Mouse (Mus musculus): ENCODE data around the gene Maf. TPM values are rescaled to one million over a fixed set of nuclear protein-coding genes. Genes with fewer than 3 reads are reported as not detected.

The Maf gene
- polyA plus RNA-seq, 1 experiment = 3.7 TPM

GRCm38 (mm10) chr8:115703056-115703455 is 4.5 kb downstream of the Maf start:
- no peaks in the 10 kb centered on the region for H3K27me3 ChIP-seq (ENCODE audit: control insufficient read depth, insufficient read depth, insufficient read length)
- H3K36me3 ChIP-seq (ENCODE audit: control insufficient read depth, insufficient read depth) = no peaks in the 10 kb centered on the region
- no peak overlapping the region for H3ac ChIP-seq (ENCODE audit: control insufficient read depth, insufficient read length)
- H3K4me2 ChIP-seq (ENCODE audit: low read depth) = no peak overlapping the region
- H3K79me2 ChIP-seq (ENCODE audit: control insufficient read depth, insufficient read depth) = no peaks in the 10 kb centered on the region
- H3K4me3 ChIP-seq = no peak overlapping the region
- TF ChIP-seq POLR2A (IDR thresholded peaks at IDR 0.05; ENCODE audit: insufficient read length, low read depth) (no peak), TCF12 (IDR thresholded peaks at IDR 0.05; ENCODE audit: insufficient read depth, poor library complexity, severe bottlenecking) (no peak)

- Histone ChIP-seq H3K36me3 (ENCODE audit: control insufficient read depth, insufficient read depth) (no peaks in the 10 kb centered on the region), H3K79me2 (ENCODE audit: control insufficient read depth, insufficient read depth) (no peaks in the 10 kb centered on the region), H3ac (ENCODE audit: control insufficient read depth, insufficient read length) (no peak overlapping the region), H3K27me3 (ENCODE audit: control insufficient read depth, insufficient read depth, insufficient read length) (no peaks in the 10 kb centered on the region), H3K4me3 (no peak overlapping the region), H3K4me2 (ENCODE audit: low read depth) (no peak overlapping the region)
- no peak for TF ChIP-seq SRF (IDR thresholded peaks at IDR 0.05; ENCODE audit: control insufficient read depth, insufficient read length, low read depth)
- TF ChIP-seq MAX (IDR thresholded peaks at IDR 0.05; ENCODE audit: low read depth) = no peak
- no peak for TF ChIP-seq MYOD1 (IDR thresholded peaks at IDR 0.05; ENCODE audit: control insufficient read depth in 1 of 3, insufficient read length in 2 of 3, low read depth in 2 of 3)
- no peak for TF ChIP-seq MYOG (IDR thresholded peaks at IDR 0.05; ENCODE audit: control insufficient read depth in 1 of 3, insufficient read depth in 1 of 3, insufficient read length in 2 of 3, low read depth in 2 of 3)
- no peak for TF ChIP-seq TCF12 (IDR thresholded peaks at IDR 0.05; ENCODE audit: insufficient read depth, poor library complexity, severe bottlenecking)
Measured at GRCm38 (mm10) chr8:115701001-115701400, 6.6 kb downstream of the Maf start.

- no peak overlapping the region for H3ac ChIP-seq (ENCODE audit: control insufficient read depth, insufficient read length)
- no peaks in the 10 kb centered on the region for H3K36me3 ChIP-seq (ENCODE audit: control insufficient read depth, insufficient read depth)
- H3K27me3 ChIP-seq (ENCODE audit: control insufficient read depth, insufficient read depth, insufficient read length) = no peaks in the 10 kb centered on the region
- H3K79me2 ChIP-seq (ENCODE audit: control insufficient read depth, insufficient read depth) = no peaks in the 10 kb centered on the region
- no peak overlapping the region for H3K4me3 ChIP-seq
- TF ChIP-seq TCF12 (IDR thresholded peaks at IDR 0.05; ENCODE audit: insufficient read depth, poor library complexity, severe bottlenecking) (no peak), E2F4 (IDR thresholded peaks at IDR 0.05; ENCODE audit: insufficient read depth) (no peak), POLR2AphosphoS2 (IDR thresholded peaks at IDR 0.05; ENCODE audit: insufficient read length, low read depth) (no peak), POLR2A (IDR thresholded peaks at IDR 0.05; ENCODE audit: insufficient read length, low read depth) (no peak), MAX (IDR thresholded peaks at IDR 0.05; ENCODE audit: low read depth) (no peak), REST (IDR thresholded peaks at IDR 0.05; ENCODE audit: insufficient read depth, insufficient read length) (no peak), TCF3 (IDR thresholded peaks at IDR 0.05; ENCODE audit: insufficient read length, low read depth) (no peak), CEBPB (IDR thresholded peaks at IDR 0.05; ENCODE audit: insufficient read depth, poor library complexity, severe bottlenecking) (no peak), MYOG (IDR thresholded peaks at IDR 0.05; ENCODE audit: control insufficient read depth in 1 of 3, insufficient read depth in 1 of 3, insufficient read length in 2 of 3, low read depth in 2 of 3) (no peak), USF1 (IDR thresholded peaks at IDR 0.05; ENCODE audit: low read depth) (no peak), SRF (IDR thresholded peaks at IDR 0.05; ENCODE audit: control insufficient read depth, insufficient read length, low read depth) (no peak), MYOD1 (IDR thresholded peaks at IDR 0.05; ENCODE audit: control insufficient read depth in 1 of 3, insufficient read length in 2 of 3, low read depth in 2 of 3) (no peak)
- no peak overlapping the region for H3K4me2 ChIP-seq (ENCODE audit: low read depth)
Measured at GRCm38 (mm10) chr8:115699151-115699550, 8.4 kb downstream of the Maf start.

- H3ac ChIP-seq (ENCODE audit: control insufficient read depth, insufficient read length) = no peak overlapping the region
- no peak overlapping the region for H3K4me2 ChIP-seq (ENCODE audit: low read depth)
- no peak overlapping the region for H3K4me3 ChIP-seq
- no peaks in the 10 kb centered on the region for H3K36me3 ChIP-seq (ENCODE audit: control insufficient read depth, insufficient read depth)
- H3K27me3 ChIP-seq (ENCODE audit: control insufficient read depth, insufficient read depth, insufficient read length) = no peaks in the 10 kb centered on the region
- H3K79me2 ChIP-seq (ENCODE audit: control insufficient read depth, insufficient read depth) = no peaks in the 10 kb centered on the region
- no peak for TF ChIP-seq TCF12 (IDR thresholded peaks at IDR 0.05; ENCODE audit: insufficient read depth, poor library complexity, severe bottlenecking)
- no peak for TF ChIP-seq MYOG (IDR thresholded peaks at IDR 0.05; ENCODE audit: control insufficient read depth in 1 of 3, insufficient read depth in 1 of 3, insufficient read length in 2 of 3, low read depth in 2 of 3)
- TF ChIP-seq E2F4 (IDR thresholded peaks at IDR 0.05; ENCODE audit: insufficient read depth) = no peak
- TF ChIP-seq SRF (IDR thresholded peaks at IDR 0.05; ENCODE audit: control insufficient read depth, insufficient read length, low read depth) = no peak
- TF ChIP-seq CEBPB (IDR thresholded peaks at IDR 0.05; ENCODE audit: insufficient read depth, poor library complexity, severe bottlenecking) = no peak
- no peak for TF ChIP-seq REST (IDR thresholded peaks at IDR 0.05; ENCODE audit: insufficient read depth, insufficient read length)
- no peak for TF ChIP-seq MYOD1 (IDR thresholded peaks at IDR 0.05; ENCODE audit: control insufficient read depth in 1 of 3, insufficient read length in 2 of 3, low read depth in 2 of 3)
- no peak for TF ChIP-seq MAX (IDR thresholded peaks at IDR 0.05; ENCODE audit: low read depth)
- TF ChIP-seq POLR2A (IDR thresholded peaks at IDR 0.05; ENCODE audit: insufficient read length, low read depth) = no peak
- TF ChIP-seq POLR2AphosphoS2 (IDR thresholded peaks at IDR 0.05; ENCODE audit: insufficient read length, low read depth) = no peak
- TF ChIP-seq USF1 (IDR thresholded peaks at IDR 0.05; ENCODE audit: low read depth) = no peak
- TF ChIP-seq TCF3 (IDR thresholded peaks at IDR 0.05; ENCODE audit: insufficient read length, low read depth) = no peak
Measured at GRCm38 (mm10) chr8:115697410-115697809, 10.2 kb downstream of the Maf start.

- H3K79me2 ChIP-seq (ENCODE audit: control insufficient read depth, insufficient read depth) = no peaks in the 10 kb centered on the region
- TF ChIP-seq REST (IDR thresholded peaks at IDR 0.05; ENCODE audit: insufficient read depth, insufficient read length) (no peak), MAX (IDR thresholded peaks at IDR 0.05; ENCODE audit: low read depth) (no peak), POLR2A (IDR thresholded peaks at IDR 0.05; ENCODE audit: insufficient read length, low read depth) (no peak), USF1 (IDR thresholded peaks at IDR 0.05; ENCODE audit: low read depth) (no peak), TCF3 (IDR thresholded peaks at IDR 0.05; ENCODE audit: insufficient read length, low read depth) (no peak), E2F4 (IDR thresholded peaks at IDR 0.05; ENCODE audit: insufficient read depth) (no peak), MYOD1 (IDR thresholded peaks at IDR 0.05; ENCODE audit: control insufficient read depth in 1 of 3, insufficient read length in 2 of 3, low read depth in 2 of 3) (no peak), SRF (IDR thresholded peaks at IDR 0.05; ENCODE audit: control insufficient read depth, insufficient read length, low read depth) (no peak), TCF12 (IDR thresholded peaks at IDR 0.05; ENCODE audit: insufficient read depth, poor library complexity, severe bottlenecking) (no peak), MYOG (IDR thresholded peaks at IDR 0.05; ENCODE audit: control insufficient read depth in 1 of 3, insufficient read depth in 1 of 3, insufficient read length in 2 of 3, low read depth in 2 of 3) (no peak), CEBPB (IDR thresholded peaks at IDR 0.05; ENCODE audit: insufficient read depth, poor library complexity, severe bottlenecking) (no peak), POLR2AphosphoS2 (IDR thresholded peaks at IDR 0.05; ENCODE audit: insufficient read length, low read depth) (no peak)
- H3ac ChIP-seq (ENCODE audit: control insufficient read depth, insufficient read length) = no peak overlapping the region
- H3K4me2 ChIP-seq (ENCODE audit: low read depth) = no peak overlapping the region
- no peak overlapping the region for H3K4me3 ChIP-seq
- H3K36me3 ChIP-seq (ENCODE audit: control insufficient read depth, insufficient read depth) = no peaks in the 10 kb centered on the region
- no peaks in the 10 kb centered on the region for H3K27me3 ChIP-seq (ENCODE audit: control insufficient read depth, insufficient read depth, insufficient read length)
Measured at GRCm38 (mm10) chr8:115696661-115697060, 10.9 kb downstream of the Maf start.
